Mouse (Mus musculus) kidney, adult 2 months (tissue): ENCODE results near the gene Lrmda.

Experiments
- CTCF ChIP-seq: fragments of 200-500 bp; conservative IDR thresholded peaks from 2 replicates; pipeline ENCODE4 v1.5.1; 2011; ENCODE audit warnings: low read depth, mild to moderate bottlenecking, control low read depth, low read length, moderate library complexity, mixed read lengths; ENCODE audit not compliant: insufficient read depth, insufficient read length
- POLR2A ChIP-seq: fragments of 200-500 bp; IDR thresholded peaks from one replicate; pipeline ENCODE4 v1.6.1; 2011; ENCODE audit warnings: low read depth, low read length, control low read depth

GRCm38 (mm10) chr14:22445841-22446570, 426.5 kb downstream of the Lrmda start:
- TF ChIP-seq POLR2A (no peak), CTCF (no peak)
